Mouse (Mus musculus) kidney, adult 2 months (tissue): ENCODE measurements at regions not wholly inside any gene's neighbourhood (a gene's known extent, or its start where the extent isn't known, plus 50 kb on each side); places are given as distances from the start of the nearest gene placed in this dataset.

Source experiments
- CTCF ChIP-seq: fragments of 200-500 bp; conservative IDR thresholded peaks from 2 replicates; pipeline ENCODE4 v1.5.1; 2011; ENCODE audit warnings: low read depth, mild to moderate bottlenecking, control low read depth, low read length, moderate library complexity, mixed read lengths; ENCODE audit not compliant: insufficient read depth, insufficient read length
- POLR2A ChIP-seq: fragments of 200-500 bp; IDR thresholded peaks from one replicate; pipeline ENCODE4 v1.6.1; 2011; ENCODE audit warnings: low read depth, low read length, control low read depth

- TF ChIP-seq POLR2A (no peak), CTCF (0 out of 2 replicates have a peak, but pooled peaks have one; percentile 14)
These were observed 297.7 kb upstream of the Tgfbr2 start for GRCm38 (mm10) chr9:116472855-116473254.
